Mouse (Mus musculus) kidney, adult 2 months (tissue): Measurements from ENCODE around the gene Lrtm2. TPM values are rescaled to one million over a fixed set of nuclear protein-coding genes. Genes with fewer than 3 reads are reported as not detected.

Source experiments
- DNase-seq: peaks from one replicate; pipeline ENCODE4 v3.0.0; 2021
- H3K27ac ChIP-seq: fragments of 200-500 bp; 2 replicates; pipeline ENCODE4 v1.5.1; 2012; ENCODE audit warnings: low read depth, low read length, control low read depth, inconsistent platforms; ENCODE audit not compliant: insufficient read depth
- H3K27me3 ChIP-seq: fragments of 200-500 bp; replicated peaks from 2 replicates; pipeline ENCODE4 v1.6.1; 2012; ENCODE audit warnings: mild to moderate bottlenecking, moderate library complexity, low read length, inconsistent platforms; ENCODE audit not compliant: control insufficient read depth, insufficient read depth
- H3K36me3 ChIP-seq: fragments of 200-500 bp; 2 replicates; pipeline ENCODE4 v1.6.1; 2012; ENCODE audit warnings: mild to moderate bottlenecking, moderate library complexity, low read length, inconsistent platforms; ENCODE audit not compliant: control insufficient read depth, insufficient read depth
- H3K4me1 ChIP-seq: fragments of 200-500 bp; 2 replicates; pipeline ENCODE4 v1.6.1; 2011; ENCODE audit warnings: low read length; ENCODE audit not compliant: control insufficient read depth, insufficient read depth
- H3K4me3 ChIP-seq: fragments of 200-500 bp; 2 replicates; pipeline ENCODE4 v1.5.1; 2011; ENCODE audit warnings: mild to moderate bottlenecking, low read depth, low read length, control low read depth; ENCODE audit not compliant: insufficient read depth
- CTCF ChIP-seq: fragments of 200-500 bp; conservative IDR thresholded peaks from 2 replicates; pipeline ENCODE4 v1.5.1; 2011; ENCODE audit warnings: low read depth, mild to moderate bottlenecking, control low read depth, low read length, moderate library complexity, mixed read lengths; ENCODE audit not compliant: insufficient read depth, insufficient read length
- POLR2A ChIP-seq: fragments of 200-500 bp; IDR thresholded peaks from one replicate; pipeline ENCODE4 v1.6.1; 2011; ENCODE audit warnings: low read depth, low read length, control low read depth
- WGBS: fragments of 180-500 bp; shearing (Covaris S2); methylation state at CpG from one replicate; pipeline ENCODE4 v1.1.7; 2018; 5-methylcytosine and 5-hydroxymethylcytosine counted together
- polyA plus RNA-seq: library from polyadenylated mRNA; depleted of rRNA; stranded (reverse); fragments of >200 nt; gene quantifications from 2 replicates; pipeline ENCODE4 v1.2.3, GENCODE M21; 2012; rRNA removed

Gene Lrtm2
- polyA plus RNA-seq, 1 experiment, result 3.0 TPM

DNA sequence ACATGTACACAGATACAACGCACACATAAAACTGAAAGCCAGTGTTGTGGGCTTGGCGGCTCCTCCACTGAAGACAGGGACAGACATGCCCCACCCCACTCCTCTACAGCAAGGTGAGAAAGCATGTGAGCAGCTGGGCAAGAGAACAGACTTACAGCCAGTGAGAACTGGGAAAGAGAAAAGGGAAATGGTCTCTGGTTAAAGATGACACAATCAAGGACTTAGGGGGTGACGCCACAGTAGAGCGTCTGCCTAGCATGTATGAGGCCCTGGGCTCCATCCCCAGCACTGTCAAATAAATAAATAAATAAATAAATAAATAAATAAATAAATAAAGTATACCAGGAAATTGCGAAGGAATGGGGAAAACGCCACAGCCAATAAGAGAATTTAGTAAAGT, 27.2 kb downstream of the Lrtm2 start:
- TF ChIP-seq CTCF (no peak), POLR2A (no peak)
- 90% methylated on average over 6 of the region's 6 CpGs for WGBS
- DNase-seq, result no peak
- Histone ChIP-seq H3K27me3 (no peaks in the 10 kb centered on the region), H3K4me1 (no peaks in the 10 kb centered on the region), H3K27ac (no peak overlapping the region), H3K4me3 (no peak overlapping the region), H3K36me3 (no peaks in the 10 kb centered on the region)

DNA sequence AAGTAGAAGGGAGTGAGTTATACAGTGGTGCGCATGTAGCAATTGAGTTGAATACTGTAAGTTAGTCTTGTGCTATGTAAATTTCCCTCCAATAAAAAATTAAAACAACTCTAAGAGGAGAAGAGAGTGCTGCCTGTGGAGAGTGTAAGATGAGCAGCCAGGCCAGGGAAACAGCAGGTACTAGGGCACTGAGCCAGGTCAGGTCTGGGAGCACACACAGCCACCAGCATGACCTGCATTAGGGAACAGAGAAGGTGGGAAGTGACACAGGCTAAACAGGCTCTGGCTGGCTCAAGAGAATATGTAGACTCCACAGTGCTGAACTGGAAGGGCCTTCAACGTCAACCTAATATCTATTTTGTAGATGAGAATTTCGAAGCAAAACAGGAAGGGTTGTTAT, 29.3 kb downstream of the Lrtm2 start:
- no peak overlapping the region for H3K27ac ChIP-seq
- DNase-seq, result no peak
- no peak for TF ChIP-seq POLR2A
- whole genome bisulfite sequencing, result 91% methylated on average over 3 of the region's 3 CpGs
- H3K27me3 ChIP-seq, result no peaks in the 10 kb centered on the region
- H3K36me3 ChIP-seq, result no peaks in the 10 kb centered on the region
- H3K4me3 ChIP-seq, result no peak overlapping the region
- H3K4me1 ChIP-seq, result no peaks in the 10 kb centered on the region

DNA sequence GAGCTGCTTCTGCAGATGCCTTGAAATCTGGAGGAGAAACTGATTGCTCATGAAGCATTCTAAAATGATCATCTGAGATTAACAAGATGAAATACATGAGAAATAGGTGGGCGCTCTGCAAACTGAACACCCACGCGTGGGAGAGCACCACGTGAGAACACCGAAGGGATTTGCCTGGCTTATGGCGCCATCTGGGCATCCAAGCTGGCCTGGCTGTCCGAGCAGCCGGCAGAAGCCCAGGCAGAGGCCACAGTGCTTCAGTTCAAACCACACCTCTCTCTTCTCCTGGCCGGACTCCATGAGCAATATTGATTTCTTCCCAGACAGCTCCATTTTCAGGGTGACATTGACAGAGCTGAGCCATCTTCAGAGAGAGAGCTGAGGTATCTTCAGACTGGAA, 49.8 kb downstream of the Lrtm2 start:
- Histone ChIP-seq H3K36me3 (no peaks in the 10 kb centered on the region), H3K4me1 (no peaks in the 10 kb centered on the region), H3K27ac (no peak overlapping the region), H3K4me3 (no peak overlapping the region), H3K27me3 (no peaks in the 10 kb centered on the region)
- TF ChIP-seq POLR2A (no peak), CTCF (no peak)
- 56% methylated on average over 9 of the region's 9 CpGs for WGBS
- DNase-seq, result no peak

DNA sequence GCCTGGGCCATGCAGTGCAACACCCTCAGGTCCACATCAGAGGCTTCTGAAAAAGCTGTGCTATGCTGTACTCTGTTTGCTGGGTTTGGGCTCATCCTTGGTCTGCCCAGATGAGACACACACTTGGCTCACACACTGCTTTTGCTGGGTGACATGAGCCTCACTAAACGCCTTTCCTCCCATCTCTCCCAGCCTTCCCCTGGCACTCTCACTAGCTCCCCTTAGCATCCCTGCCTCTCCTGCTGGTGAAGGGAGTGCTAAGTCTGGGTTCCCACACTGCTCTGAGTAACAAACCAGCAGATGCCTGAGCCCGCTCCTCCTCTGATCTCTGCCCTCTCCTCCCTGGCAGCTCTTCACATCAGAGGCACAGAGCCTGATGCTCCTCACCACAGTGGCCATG, 53.9 kb downstream of the Lrtm2 start:
- Histone ChIP-seq H3K4me1 (no peaks in the 10 kb centered on the region), H3K27me3 (no peaks in the 10 kb centered on the region), H3K36me3 (no peaks in the 10 kb centered on the region), H3K4me3 (no peak overlapping the region), H3K27ac (no peak overlapping the region)
- DNase-seq, result no peak
- TF ChIP-seq POLR2A (no peak), CTCF (no peak)
- 88% methylated on average over 2 of the region's 2 CpGs for WGBS

Other genes starting within 250 kb of the Lrtm2 start
- 13.0 and 14.3 TPM in 2 replicates for gene Dcp1b, start 155.5 kb downstream of the Lrtm2 start, polyA plus RNA-seq
- 0.92 and 0.99 TPM in 2 replicates for gene Cacna1c, start 134.3 kb downstream of the Lrtm2 start, polyA plus RNA-seq
- 0.16 and 0.66 TPM in 2 replicates for gene Cacna2d4, start 94.2 kb downstream of the Lrtm2 start, polyA plus RNA-seq
- gene Adipor2, start 86.9 kb upstream of the Lrtm2 start, polyA plus RNA-seq, result 65.7 and 66.6 TPM in 2 replicates
- 38.6 and 47.8 TPM in 2 replicates for gene Fbxl14, start 148.9 kb upstream of the Lrtm2 start, polyA plus RNA-seq
- 6.2 and 6.6 TPM in 2 replicates for gene Wnt5b, start 213.6 kb upstream of the Lrtm2 start, polyA plus RNA-seq